Mouse (Mus musculus): ENCODE data around the gene Uba1.

- TF ChIP-seq MYC (IDR thresholded peaks at IDR 0.05; ENCODE audit: low read depth, low read length), result no peak
- TF ChIP-seq MAFK (IDR thresholded peaks at IDR 0.05; ENCODE audit: insufficient replicate concordance, low read length), result no peak
- no peak for TF ChIP-seq ZNF384 (IDR thresholded peaks at IDR 0.05; ENCODE audit: low read depth, low read length)
- no peak for TF ChIP-seq NELFE (IDR thresholded peaks at IDR 0.05; ENCODE audit: low read depth, low read length)
- TF ChIP-seq HCFC1 (IDR thresholded peaks at IDR 0.05; ENCODE audit: low read depth, low read length), result no peak
- no peak for TF ChIP-seq POLR2A (IDR thresholded peaks at IDR 0.05; ENCODE audit: low read depth, low read length)
- TF ChIP-seq CTCF (conservative IDR thresholded peaks at IDR 0.05 in 1 of 2, IDR thresholded peaks at IDR 0.05 in 1 of 2; ENCODE audit: low read depth in 2 of 2, low read length in 2 of 2), result no peak
- no peak for TF ChIP-seq MAX (IDR thresholded peaks at IDR 0.05; ENCODE audit: low read length)
- no peak for TF ChIP-seq CHD2 (IDR thresholded peaks at IDR 0.05; ENCODE audit: low read length)
- no peak for TF ChIP-seq ZC3H11A (IDR thresholded peaks at IDR 0.05; ENCODE audit: low read depth, low read length)
- no peak for TF ChIP-seq EP300 (IDR thresholded peaks at IDR 0.05; ENCODE audit: low read length)
- no peak for TF ChIP-seq GABPA (IDR thresholded peaks at IDR 0.05; ENCODE audit: insufficient replicate concordance, low read depth, low read length)
- no peak for TF ChIP-seq MXI1 (IDR thresholded peaks at IDR 0.05; ENCODE audit: low read depth, low read length)
Observed at GRCm38 (mm10) chrX:20728681-20729080, 70.6 kb downstream of the Uba1 start.

Measured in CH12.LX (cell line).